Mouse (Mus musculus) retina, postnatal 1 day (tissue): ENCODE data around the gene Spon1.

Experiments
- DNase-seq: peaks from one replicate; pipeline ENCODE4 v3.0.0-alpha.2; 2012

The Spon1 gene

GRCm38 (mm10) chr7:113780286-113780685 is 14.5 kb downstream of the Spon1 start:
- no peak for DNase-seq

DNA sequence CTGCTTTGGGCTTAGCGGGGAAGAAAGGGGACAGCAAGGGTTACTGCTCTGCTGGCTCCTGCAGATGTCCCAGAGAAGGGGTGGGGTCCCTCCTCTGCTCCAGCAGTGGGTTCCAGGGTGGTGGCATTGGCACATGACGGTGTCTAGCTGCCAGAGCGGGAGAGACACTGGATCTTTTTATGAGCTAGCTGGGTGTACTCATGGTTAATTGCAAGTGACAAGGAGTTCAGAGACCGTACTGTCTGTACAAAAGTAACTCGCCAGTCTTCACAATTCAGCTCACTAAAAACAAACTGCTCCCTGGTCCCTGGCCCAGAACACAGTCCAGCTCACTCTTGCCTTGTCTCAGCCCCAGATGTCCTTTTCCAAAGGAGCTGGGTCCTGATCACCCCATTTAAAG is 26.2 kb downstream of the Spon1 start:
- peak; percentile 59 for DNase-seq

GRCm38 (mm10) chr7:113792871-113793270 is 27.1 kb downstream of the Spon1 start:
- peak; percentile 70 for DNase-seq

GRCm38 (mm10) chr7:113795209-113795608 is 29.4 kb downstream of the Spon1 start:
- no peak for DNase-seq

GRCm38 (mm10) chr7:113797134-113797533 is 31.3 kb downstream of the Spon1 start:
- DNase-seq: no peak

DNA sequence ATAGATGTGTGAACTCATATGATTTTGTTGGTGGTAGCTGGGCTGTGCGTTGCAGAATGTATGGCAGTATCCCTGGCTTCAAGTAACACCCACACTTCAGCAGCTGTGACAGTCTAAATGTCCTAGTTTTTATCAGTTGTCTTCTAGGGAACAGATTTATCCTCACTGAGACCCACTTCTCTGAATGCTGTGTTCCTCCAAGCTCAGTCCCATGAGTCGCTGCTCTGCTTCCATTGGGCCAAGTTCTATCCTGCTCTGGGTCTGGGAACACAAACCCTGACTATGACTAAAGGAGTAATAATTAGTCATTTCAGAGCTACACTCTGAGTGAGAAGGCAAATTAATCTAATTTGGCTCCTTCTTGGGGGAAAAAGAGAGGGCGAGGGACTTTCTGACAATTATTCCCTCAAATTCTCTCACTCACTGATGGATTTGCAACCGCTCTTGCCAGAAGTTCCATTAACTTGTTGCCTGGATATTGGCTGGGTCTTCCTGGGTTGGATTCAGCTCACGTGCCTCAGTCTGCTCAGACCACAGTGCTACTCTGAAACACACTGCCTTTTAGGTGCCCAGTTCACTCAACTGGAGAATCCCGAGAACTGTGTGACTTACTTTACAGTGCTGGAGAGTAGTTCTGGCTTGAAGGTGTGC is 32.9 kb downstream of the Spon1 start:
- DNase-seq: no peak

- DNase-seq: no peak
Measured at GRCm38 (mm10) chr7:113809781-113810180, 44.0 kb downstream of the Spon1 start.

- DNase-seq: no peak
Measured at GRCm38 (mm10) chr7:113811376-113812158, 45.8 kb downstream of the Spon1 start.

DNA sequence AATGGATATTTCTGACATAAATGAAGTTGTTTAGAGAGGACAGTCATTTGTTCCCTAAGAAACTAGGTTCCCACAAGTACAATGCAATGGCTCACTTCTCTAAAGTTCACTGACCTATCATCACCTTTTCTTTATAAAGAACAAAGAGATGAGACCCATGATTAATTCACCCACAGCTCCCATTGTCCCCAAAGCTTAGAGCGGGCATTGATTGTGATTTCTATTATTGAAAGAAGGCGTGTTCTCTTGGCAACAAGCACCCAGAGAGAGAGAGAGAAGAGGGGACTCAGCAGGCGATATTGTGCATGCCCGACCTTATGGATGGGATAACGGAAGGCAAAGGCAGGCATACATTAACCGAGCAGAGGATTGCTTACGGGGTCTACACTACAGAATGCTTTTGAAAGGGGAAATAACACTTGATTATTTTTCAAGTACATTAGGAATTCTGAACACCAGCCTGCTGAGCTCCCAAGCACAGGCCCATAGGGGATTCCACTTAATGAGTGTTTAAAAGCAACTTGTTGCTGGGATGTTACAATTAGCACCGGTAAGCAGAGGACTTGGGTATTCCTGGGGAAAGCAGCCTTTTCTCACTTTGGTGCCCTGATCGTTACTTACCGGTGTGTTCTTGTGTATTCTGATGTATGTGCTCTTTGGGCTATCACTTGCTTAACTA is 48.4 kb downstream of the Spon1 start:
- DNase-seq: peak; percentile 51

- no peak for DNase-seq
Measured at GRCm38 (mm10) chr7:113815726-113816125, 49.9 kb downstream of the Spon1 start.

- DNase-seq: no peak
Measured at GRCm38 (mm10) chr7:113816827-113817334, 51.1 kb downstream of the Spon1 start.

DNA sequence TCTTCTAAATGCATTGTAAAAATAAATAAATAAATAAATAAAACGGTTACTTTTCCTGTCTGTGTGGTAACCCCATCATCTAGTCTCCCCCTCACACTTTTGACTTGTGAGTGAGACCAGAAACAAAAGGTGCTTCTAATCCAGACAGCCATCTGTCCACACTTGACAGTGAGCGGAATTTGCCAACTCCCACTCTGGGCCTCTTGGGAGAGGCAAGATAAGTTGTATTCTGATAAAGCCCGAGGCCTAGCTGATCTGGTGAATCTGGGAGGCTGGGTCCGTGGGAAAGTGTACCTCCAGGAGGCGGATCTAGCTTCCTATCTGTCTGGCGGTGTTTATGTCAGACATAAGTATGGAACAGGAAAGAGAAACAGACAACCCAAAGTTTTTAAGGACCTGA is 52.3 kb downstream of the Spon1 start:
- no peak for DNase-seq

GRCm38 (mm10) chr7:113820213-113820612 is 54.4 kb downstream of the Spon1 start:
- no peak for DNase-seq

DNA sequence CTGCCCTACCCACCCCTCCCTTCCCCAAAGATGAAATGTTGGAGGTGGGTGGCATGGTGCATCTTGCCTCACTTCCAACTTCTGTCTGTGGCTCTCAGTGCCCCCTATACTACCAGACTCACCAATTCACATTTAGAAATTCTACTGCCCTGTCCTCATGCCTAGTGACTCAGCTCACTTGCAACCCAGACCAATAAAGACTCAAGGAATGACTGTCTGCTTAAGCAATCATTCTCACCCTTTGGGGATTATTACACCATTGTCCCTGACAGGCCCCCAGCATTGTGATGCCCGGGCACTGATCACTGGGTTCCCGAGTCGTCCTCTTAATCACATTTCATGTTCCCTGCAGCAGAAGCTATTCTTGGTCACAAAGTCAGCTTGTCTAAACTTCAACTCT is 57.2 kb downstream of the Spon1 start:
- DNase-seq: no peak

- DNase-seq: no peak
Measured at GRCm38 (mm10) chr7:113824651-113825050, 58.9 kb downstream of the Spon1 start.

DNA sequence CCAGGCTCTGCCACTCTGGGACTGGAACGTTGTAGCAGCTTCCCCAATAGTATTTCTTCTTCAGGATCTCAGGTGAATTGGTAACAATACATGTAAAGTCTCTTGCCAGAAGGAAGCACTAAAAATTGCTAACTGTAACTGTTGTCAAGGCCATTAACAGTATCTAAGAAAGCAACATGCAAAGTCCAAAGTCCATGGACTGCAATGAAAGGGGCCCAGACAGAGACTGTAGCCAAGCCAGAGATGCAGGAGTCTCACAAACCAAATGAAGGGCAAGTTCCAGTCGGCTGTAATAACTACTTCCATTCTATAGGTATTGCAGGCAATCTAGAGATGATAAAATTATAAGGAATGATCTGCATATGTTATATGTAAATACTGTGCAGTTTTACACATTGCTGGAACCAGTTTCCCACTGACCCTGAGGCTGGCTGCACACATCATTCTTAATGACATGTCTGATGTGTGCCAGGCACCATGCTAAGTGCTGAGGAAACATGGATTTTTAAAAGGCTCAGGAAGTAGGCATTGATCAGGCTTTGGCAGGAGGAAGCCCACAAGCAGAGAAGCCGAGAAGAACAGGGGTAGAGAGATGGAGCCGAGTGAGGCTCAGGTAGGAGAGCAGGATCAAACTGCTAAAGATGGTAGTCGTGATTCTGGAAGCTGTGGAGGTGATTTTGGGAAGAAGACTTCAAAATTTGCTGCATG is 59.9 kb downstream of the Spon1 start:
- no peak for DNase-seq

DNA sequence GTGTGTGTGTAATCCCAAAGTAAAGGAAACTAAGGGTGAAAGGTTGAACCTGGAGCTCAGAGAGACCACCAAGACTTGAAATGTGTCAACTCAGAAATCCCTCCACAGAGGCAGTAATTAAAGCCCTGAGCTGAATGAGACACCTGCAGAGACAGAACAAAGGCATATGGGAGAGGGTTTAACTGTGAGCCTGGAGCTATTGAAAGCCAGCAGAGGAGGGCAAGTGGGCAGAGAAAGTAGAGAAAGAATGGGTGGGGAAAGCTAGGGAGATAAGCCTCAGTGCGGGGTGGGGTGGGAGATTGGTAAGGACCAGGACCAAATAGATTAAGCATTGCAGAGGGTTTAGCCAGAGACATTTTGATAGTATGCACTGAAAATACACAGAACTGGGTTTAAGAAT is 60.7 kb downstream of the Spon1 start:
- peak; percentile 70 for DNase-seq

DNA sequence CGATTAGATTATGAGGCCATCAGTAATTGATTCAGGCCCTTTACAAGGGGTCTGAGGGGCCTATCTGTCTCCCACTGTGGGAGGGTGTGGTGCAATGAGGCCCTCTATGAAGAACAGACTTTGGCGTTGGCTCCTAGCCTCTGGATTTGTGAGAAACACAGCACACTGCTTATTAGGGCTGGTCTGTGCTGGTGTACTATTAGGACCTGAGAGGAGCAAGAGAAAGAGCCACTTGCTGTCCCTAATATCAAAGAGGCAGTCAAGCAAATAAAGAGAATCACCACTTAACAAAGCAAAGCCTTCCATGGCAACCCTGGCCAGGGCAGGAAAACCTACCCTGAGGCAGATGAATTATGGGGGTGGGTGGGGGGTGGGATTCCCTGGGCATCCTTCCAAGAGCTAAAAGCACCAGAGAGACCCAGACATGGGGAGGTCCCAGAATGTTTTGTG is 62.3 kb downstream of the Spon1 start:
- peak; percentile 76 for DNase-seq

DNA sequence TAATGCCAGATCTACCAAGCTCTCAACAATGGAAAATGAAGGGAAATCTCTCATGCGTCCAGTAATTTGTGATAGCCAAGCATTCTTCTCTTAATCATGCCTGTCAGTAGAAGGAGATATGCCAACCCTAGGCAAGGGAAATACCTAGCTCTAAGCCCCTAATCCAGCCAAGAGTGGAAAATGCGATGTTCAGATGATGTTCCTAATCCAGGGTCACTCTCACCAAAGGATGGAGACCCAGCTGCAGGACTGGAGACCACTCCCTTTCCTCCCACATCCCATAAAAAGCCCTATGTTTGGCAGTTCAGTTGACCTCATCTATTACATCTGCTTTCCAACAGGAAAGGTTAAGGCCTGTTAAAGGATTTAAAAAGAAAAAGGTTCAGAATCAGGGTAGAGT is 62.8 kb downstream of the Spon1 start:
- no peak for DNase-seq

DNA sequence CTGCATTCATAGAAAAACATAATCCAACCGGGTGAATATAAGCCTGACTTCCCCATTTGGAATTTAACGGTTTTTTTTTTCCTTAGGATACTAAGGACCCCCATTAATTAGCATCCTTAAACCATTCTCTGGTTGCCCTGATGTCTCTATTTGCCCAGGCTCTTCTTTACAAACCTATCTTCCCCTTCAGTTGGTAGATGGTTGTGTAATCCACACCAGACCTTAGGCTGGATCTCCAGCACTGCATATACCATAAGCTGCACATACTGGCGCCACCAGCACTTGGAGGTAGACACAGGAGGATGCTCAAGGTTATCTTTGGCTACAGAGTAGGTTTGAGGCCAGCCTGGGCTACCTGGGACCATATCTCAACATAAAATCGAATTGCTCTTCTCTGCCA is 71.4 kb downstream of the Spon1 start:
- DNase-seq: no peak

- DNase-seq: no peak
Measured at GRCm38 (mm10) chr7:113839431-113839830, 73.6 kb downstream of the Spon1 start.

- DNase-seq: no peak
Measured at GRCm38 (mm10) chr7:113841521-113841920, 75.7 kb downstream of the Spon1 start.

GRCm38 (mm10) chr7:113843150-113843549 is 77.4 kb downstream of the Spon1 start:
- peak; percentile 33 for DNase-seq
